17 mouse cellular contexts compared by ENCODE assay signal in the genomic region with DNA sequence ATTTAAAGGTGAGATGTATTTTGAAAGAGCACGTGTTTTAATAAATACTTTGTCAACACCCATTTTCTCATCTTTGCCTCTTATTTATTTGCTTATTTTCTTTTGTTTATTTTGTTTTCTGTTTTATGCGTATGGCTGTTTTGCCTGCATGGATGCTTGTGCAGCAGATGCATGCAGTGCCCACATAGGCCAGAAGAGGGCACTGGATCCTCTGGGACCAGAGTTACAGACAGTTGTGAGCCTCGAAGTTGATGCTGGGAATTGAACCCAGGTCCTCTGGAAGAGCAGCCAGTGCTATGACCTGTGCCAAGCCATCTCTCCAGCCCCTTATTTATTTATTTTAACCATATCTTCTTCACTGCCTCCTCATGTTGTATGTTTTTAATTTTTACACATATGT. TPM values are rescaled to one million over a fixed set of nuclear protein-coding genes. Genes with fewer than 3 reads are reported as not detected.
DNase-seq lines count a peak whose midpoint lies in the region; ATAC-seq and TF ChIP-seq lines count a peak whose summit lies in the region.
"Had no signal": no experiment of that assay in that cellular context is flagged by ENCODE, and none has a peak within 500 bp of the region (broad histone marks: within the 10 kb centered on the region; RNA-seq: fewer than 3 reads in every experiment).

No protein-coding gene starts in this region.

- H3K9me3 ChIP-seq in E14TG2a.4 (ENCODE audit: low read length), result peaks cover 53% of the 10 kb centered on the region

- no peak overlapping the region for H3K27ac ChIP-seq in bone marrow, adult 2 months (ENCODE audit: control insufficient read depth, insufficient read depth, low read depth, low read length, poor library complexity)
- H3K27ac ChIP-seq: midbrain, embryonic 10.5 days had no signal

- H3K4me3 ChIP-seq in lung, adult 2 months (replicated peaks; ENCODE audit: extremely low read depth, low read depth, low read length), result no peak overlapping the region
- H3K4me3 ChIP-seq in E14TG2a.4 (replicated peaks; ENCODE audit: low read length), result no peak overlapping the region
- no peak overlapping the region for H3K4me3 ChIP-seq in bone marrow, adult 2 months (replicated peaks; ENCODE audit: control insufficient read depth, low read depth, low read length)
- H3K4me3 ChIP-seq: midbrain, embryonic 10.5 days had no signal

- DNase-seq in heart, adult 11 months, result peak; percentile 58
- no peak for DNase-seq in heart, postnatal 10 days
- no peak for DNase-seq in lung, adult 2 months
- DNase-seq in lung, postnatal 10 days, result no peak
- no peak for DNase-seq in urinary bladder, postnatal 4 days (ENCODE audit: low spot score in 2 of 2)
- DNase-seq: cerebellum, adult 2 months; kidney, adult 11 months had no signal

- H3K36me3 ChIP-seq in E14TG2a.4 (ENCODE audit: insufficient read depth, low read length), result no peaks in the 10 kb centered on the region
- H3K36me3 ChIP-seq: midbrain, embryonic 10.5 days had no signal

- no peaks in the 10 kb centered on the region for H3K27me3 ChIP-seq in E14TG2a.4 (ENCODE audit: insufficient read depth, low read length)

- TF ChIP-seq POLR2A in lung, adult 2 months (IDR thresholded peaks at IDR 0.05; ENCODE audit: borderline replicate concordance, extremely low read depth, low read depth, low read length), result no peak
- no peak for TF ChIP-seq POLR2A in bone marrow, adult 2 months (IDR thresholded peaks at IDR 0.05; ENCODE audit: borderline replicate concordance, control insufficient read depth, low read depth, low read length)

- intact Hi-C loops in heart, postnatal 10 days (cut with DNase I), result no loop called here

- no peaks in the 10 kb centered on the region for H3K4me1 ChIP-seq in lung, adult 2 months (ENCODE audit: control insufficient read depth, insufficient read depth, low read length)
- no peaks in the 10 kb centered on the region for H3K4me1 ChIP-seq in E14TG2a.4 (replicated peaks; ENCODE audit: low read depth, low read length)
- H3K4me1 ChIP-seq in bone marrow, adult 2 months (ENCODE audit: control insufficient read depth, insufficient read depth, low read length), result no peaks in the 10 kb centered on the region
- H3K4me1 ChIP-seq: midbrain, embryonic 10.5 days had no signal

- no peak for ATAC-seq in inflammation-experienced regulatory T-cells, adult 6 months
- ATAC-seq: activated CD4-positive, CD25-positive, alpha-beta regulatory T cell, adult 4 months had no signal

- TF ChIP-seq CTCF in lung, adult 2 months (IDR thresholded peaks at IDR 0.05; ENCODE audit: insufficient read depth, low read length), result peak; percentile 24; the same call in 1 of the 2 replicates
- peak; percentile 30 for TF ChIP-seq CTCF in E14TG2a.4 (conservative IDR thresholded peaks at IDR 0.05; ENCODE audit: low read length)
- peak; percentile 38 for TF ChIP-seq CTCF in bone marrow, adult 2 months (IDR thresholded peaks at IDR 0.05; ENCODE audit: control insufficient read depth, insufficient read depth, low read length)

- 63% methylated on average over 3 of the region's 3 CpGs for WGBS in lung, adult 2 months
- 74% methylated on average over 3 of the region's 3 CpGs for WGBS in bone marrow, adult 2 months

RNA-seq across cellular contexts. Expression of gene Spdye4a, which starts 21.7 kb away (rescaled TPM):
- total RNA-seq in heart, postnatal 10 days (2021), result not detected
- not detected in 2 replicates for polyA plus RNA-seq in lung, adult 2 months (2012; rRNA removed)
- polyA plus RNA-seq in bone marrow, adult 2 months (2011; ENCODE audit: insufficient read depth, insufficient read length, low replicate concordance, missing spikeins), result not detected in 2 replicates
- not detected for polyA plus RNA-seq in inflammation-experienced regulatory T-cells, adult 6 months (2017; shearing (Covaris generic))
- total RNA-seq: granulocyte monocyte progenitor cell, adult 5-6 weeks; heart, postnatal 36 days; layer of hippocampus, adult 8-10 months; left cerebral cortex, postnatal 25 days had no signal
- polyA plus RNA-seq: activated CD4-positive, CD25-positive, alpha-beta regulatory T cell, adult 4 months; cerebellum, adult 2 months; liver, embryonic 16.5 days; midbrain, embryonic 10.5 days had no signal

RNA-seq across cellular contexts. Expression of gene Spdye4b, which starts 24.2 kb away (rescaled TPM):
- total RNA-seq in heart, postnatal 10 days (2021), result not detected
- polyA plus RNA-seq in lung, adult 2 months (2012; rRNA removed), result not detected in 2 replicates
- polyA plus RNA-seq in bone marrow, adult 2 months (2011; ENCODE audit: insufficient read depth, insufficient read length, low replicate concordance, missing spikeins), result not detected in 2 replicates
- not detected for polyA plus RNA-seq in inflammation-experienced regulatory T-cells, adult 6 months (2017; shearing (Covaris generic))
- total RNA-seq: granulocyte monocyte progenitor cell, adult 5-6 weeks; heart, postnatal 36 days; layer of hippocampus, adult 8-10 months; left cerebral cortex, postnatal 25 days had no signal
- polyA plus RNA-seq: cerebellum, adult 2 months; liver, embryonic 16.5 days; midbrain, embryonic 10.5 days had no signal

RNA-seq across cellular contexts. Expression of gene Rbak, which starts 24.4 kb away (rescaled TPM):
- 1 to 10 TPM; 8.4 to 9.4 TPM for total RNA-seq in heart, postnatal 10 days (2021)
- polyA plus RNA-seq in lung, adult 2 months (2012; rRNA removed), result 3.2 and 4.8 TPM in 2 replicates
- polyA plus RNA-seq in bone marrow, adult 2 months (2011; ENCODE audit: insufficient read depth, insufficient read length, low replicate concordance, missing spikeins), result 3.8 and 6.9 TPM in 2 replicates
- 10 to 100 TPM in 1 of 3 experiments, 1 to 10 TPM in 2; 7.2 to 11.8 (median 7.7) TPM for polyA plus RNA-seq in inflammation-experienced regulatory T-cells, adult 6 months (2017; shearing (Covaris generic))

RNA-seq across cellular contexts. Expression of gene Zfp12, which starts 29.9 kb away (rescaled TPM):
- 10 to 100 TPM in 1 of 2 experiments, 1 to 10 TPM in 1; 9.6 to 12.4 TPM for total RNA-seq in heart, postnatal 10 days (2021)
- polyA plus RNA-seq in lung, adult 2 months (2012; rRNA removed), result 12.0 and 12.2 TPM in 2 replicates
- 1.7 and 5.6 TPM in 2 replicates for polyA plus RNA-seq in bone marrow, adult 2 months (2011; ENCODE audit: insufficient read depth, insufficient read length, low replicate concordance, missing spikeins)
- polyA plus RNA-seq in inflammation-experienced regulatory T-cells, adult 6 months (2017; shearing (Covaris generic)), result 1 to 10 TPM; 3.9 to 5.7 (median 4.6) TPM

RNA-seq across cellular contexts. Expression of gene Olfr718-ps1, which starts 57.6 kb away (rescaled TPM):
- under 1 TPM in 1 of 2 experiments, not detected in 1; 0.05 TPM for total RNA-seq in heart, postnatal 10 days (2021)
- not detected in 2 replicates for polyA plus RNA-seq in lung, adult 2 months (2012; rRNA removed)
- polyA plus RNA-seq in bone marrow, adult 2 months (2011; ENCODE audit: insufficient read depth, insufficient read length, low replicate concordance, missing spikeins), result not detected in 2 replicates
- polyA plus RNA-seq in inflammation-experienced regulatory T-cells, adult 6 months (2017; shearing (Covaris generic)), result under 1 TPM in 1 of 3 experiments, not detected in 2; 0.12 TPM
- total RNA-seq: granulocyte monocyte progenitor cell, adult 5-6 weeks; heart, postnatal 36 days had no signal
- polyA plus RNA-seq: activated CD4-positive, CD25-positive, alpha-beta regulatory T cell, adult 4 months; cerebellum, adult 2 months; liver, embryonic 16.5 days; midbrain, embryonic 10.5 days had no signal
